Mouse (Mus musculus) liver (tissue): ENCODE data around the gene Apol9b.

ENCODE experiments used
- DNase-seq: peaks from one replicate; pipeline ENCODE4 v3.0.0-alpha.2; 2020; ENCODE audit warnings: mixed read lengths

Gene Apol9b

DNA sequence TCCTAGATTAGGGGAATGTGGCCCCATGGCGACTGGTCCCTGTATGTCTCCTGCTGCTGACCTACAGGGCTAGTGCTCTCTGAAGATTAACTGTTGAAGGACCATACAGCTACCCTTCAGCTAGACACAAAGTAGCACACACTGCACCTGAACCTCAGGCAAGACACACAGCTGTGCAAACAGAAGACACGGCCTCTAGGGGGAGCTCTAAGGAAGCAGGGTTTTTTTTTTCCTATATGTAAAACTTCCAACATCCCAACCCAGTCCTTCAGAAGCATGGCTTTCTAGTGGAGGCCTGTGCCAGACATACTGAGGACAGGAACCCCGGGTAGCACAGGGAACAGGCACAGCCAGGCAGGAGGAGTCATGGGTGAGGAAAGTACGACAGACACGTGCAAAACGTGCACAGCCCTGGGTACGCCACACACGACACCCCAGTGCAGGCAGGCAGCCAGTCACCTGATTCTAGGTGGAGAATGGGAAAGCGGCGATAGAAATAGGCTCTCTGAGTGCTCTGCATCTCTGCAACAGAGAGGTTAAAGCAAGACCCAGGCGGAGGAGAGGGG, 53.7 kb downstream of the Apol9b start:
- DNase-seq: peak; percentile 37

DNA sequence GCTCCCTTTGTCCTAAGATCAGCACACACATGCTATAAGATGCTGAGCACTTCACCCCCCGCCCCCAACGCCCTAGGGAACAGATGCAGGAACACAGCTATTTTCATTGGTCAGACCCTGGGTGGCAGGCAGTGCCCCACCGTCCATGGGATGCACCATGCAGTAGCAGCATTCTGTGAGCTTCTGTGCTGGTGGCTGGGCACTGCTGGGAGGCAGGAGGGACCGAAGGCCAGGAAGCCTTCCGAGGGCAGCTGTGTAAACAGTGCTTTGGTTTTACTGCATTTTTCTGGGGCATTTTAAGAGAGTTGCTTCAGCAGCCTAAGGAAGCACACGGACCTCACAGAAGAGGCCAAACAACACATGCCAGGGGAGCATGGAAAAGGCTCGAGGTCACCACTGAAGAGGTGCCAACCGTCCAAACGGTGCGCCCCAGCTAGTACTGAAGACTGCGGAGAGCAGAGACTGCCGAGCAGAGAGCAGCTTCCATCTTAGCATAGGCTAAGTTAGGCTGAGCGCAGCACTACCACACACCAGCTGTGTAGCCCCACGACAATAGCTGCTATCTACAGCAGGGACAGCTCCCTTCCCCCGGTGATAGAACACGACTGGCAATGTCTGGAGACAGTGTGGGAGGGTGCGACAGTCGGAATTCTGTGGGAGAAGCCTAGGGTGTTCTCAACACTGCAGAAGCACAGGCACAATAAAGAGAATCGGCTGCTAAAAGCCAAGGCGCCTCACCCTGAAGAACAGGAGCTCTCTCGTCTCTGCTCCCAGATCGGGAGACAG, 55.4 kb downstream of the Apol9b start:
- DNase-seq: no peak

DNA sequence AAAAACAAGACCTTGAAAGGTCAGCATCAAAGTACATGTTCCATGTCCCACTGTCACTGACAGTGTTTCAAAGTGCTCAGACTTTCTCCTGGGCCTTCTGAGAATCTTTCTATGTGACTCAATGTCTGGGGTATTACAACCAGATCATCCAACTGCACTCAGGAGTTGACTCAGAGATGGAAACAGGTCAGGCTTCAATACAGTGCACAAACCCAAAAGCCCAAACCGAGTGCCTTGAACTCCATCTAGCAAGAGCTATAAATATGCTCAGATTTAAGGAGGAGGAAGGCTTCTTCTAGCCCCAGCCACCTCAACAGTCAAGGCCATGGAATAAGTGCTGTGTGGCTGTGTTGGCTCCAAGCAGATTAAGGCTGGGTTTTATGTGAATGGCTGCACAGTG, 57.0 kb downstream of the Apol9b start:
- DNase-seq: no peak
